Mouse (Mus musculus) kidney, embryonic 15.5 days (tissue): ENCODE data around the gene Nfatc2ip. TPM values are rescaled to one million over a fixed set of nuclear protein-coding genes. Genes with fewer than 3 reads are reported as not detected.

Experiments used
- ATAC-seq: fragments of 200-750 bp; cut with Nextera tagmentation; replicated peaks from 2 replicates; pipeline ENCODE4 v1.8.0; 2017; ENCODE audit warnings: moderate TSS enrichment; ENCODE audit not compliant: low FRiP score
- H3K27ac ChIP-seq: fragments of 300-500 bp; sonication (generic); 2 replicates; pipeline ENCODE4 v1.5.1; 2015; ENCODE audit warnings: mild to moderate bottlenecking, inconsistent platforms
- H3K27me3 ChIP-seq: fragments of 300-500 bp; sonication (generic); 2 replicates; pipeline ENCODE4 v1.6.1; 2015; ENCODE audit warnings: inconsistent platforms
- H3K36me3 ChIP-seq: fragments of 300-500 bp; sonication (generic); 2 replicates; pipeline ENCODE4 v1.6.1; 2015; ENCODE audit warnings: inconsistent platforms
- H3K4me1 ChIP-seq: fragments of 300-500 bp; sonication (generic); 2 replicates; pipeline ENCODE4 v1.6.1; 2015; ENCODE audit warnings: inconsistent platforms
- H3K4me2 ChIP-seq: fragments of 300-500 bp; sonication (generic); 2 replicates; pipeline ENCODE4 v1.6.1; 2015; ENCODE audit warnings: moderate library complexity, mild to moderate bottlenecking, inconsistent platforms
- H3K4me3 ChIP-seq: fragments of 300-500 bp; sonication (generic); replicated peaks from 2 replicates; pipeline ENCODE4 v1.5.1; 2015; ENCODE audit warnings: mild to moderate bottlenecking, inconsistent platforms
- H3K9ac ChIP-seq: fragments of 300-500 bp; sonication (generic); 2 replicates; pipeline ENCODE4 v1.6.1; 2015; ENCODE audit warnings: mild to moderate bottlenecking, inconsistent platforms
- H3K9me3 ChIP-seq: fragments of 300-500 bp; sonication (generic); replicated peaks from 2 replicates; pipeline ENCODE4 v1.6.1; 2016; ENCODE audit warnings: inconsistent platforms
- WGBS: fragments of 180-500 bp; shearing (Covaris S2); methylation state at CpG from one replicate; pipeline ENCODE4 v1.1.7; 2015; ENCODE audit warnings: mixed read lengths; 5-methylcytosine and 5-hydroxymethylcytosine counted together
- polyA plus RNA-seq: library from polyadenylated mRNA; unstranded; fragments of >200 nt; fragmentation: Nextera tagmentation; extraction: Ambion mirVana; gene quantifications from 2 replicates; pipeline ENCODE4 v1.2.1, GENCODE M21; 2015

The Nfatc2ip gene
- polyA plus RNA-seq, 1 experiment from 2014 or later = 2.9 TPM

DNA sequence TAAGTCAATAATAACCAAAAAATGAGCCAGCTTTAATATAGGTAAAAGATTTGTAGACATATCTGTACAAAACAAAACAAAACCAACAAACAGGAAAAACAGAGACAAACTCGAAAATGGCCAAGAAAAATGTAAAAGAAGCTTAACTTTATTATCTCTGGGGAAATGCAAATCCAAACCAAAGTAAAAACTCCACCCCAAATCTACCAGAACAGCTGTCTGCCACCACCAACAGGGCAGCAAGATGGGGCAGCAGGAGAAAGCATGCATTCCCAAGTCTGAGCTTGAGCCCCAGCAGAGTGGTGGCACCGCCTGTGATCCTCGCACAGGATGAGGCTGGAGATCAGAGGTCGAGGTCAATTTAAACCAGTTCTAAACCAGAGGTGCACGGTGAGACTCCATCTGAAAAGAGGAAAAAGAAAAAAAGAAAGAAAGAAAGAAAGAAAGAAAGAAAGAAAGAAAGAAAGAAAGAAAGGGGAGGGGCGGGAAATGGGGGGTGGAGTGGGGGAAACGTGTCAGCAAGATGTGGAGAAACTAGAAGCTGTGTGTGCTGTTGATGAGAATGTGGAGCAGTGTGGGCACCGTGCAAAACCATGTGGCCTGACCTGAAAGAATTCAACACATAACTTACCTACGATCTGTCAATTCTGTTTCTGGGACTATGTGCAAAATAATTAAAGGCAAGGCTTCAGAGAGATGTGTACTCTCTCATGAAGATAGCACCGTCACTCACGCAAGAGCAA, 43.1 kb downstream of the Nfatc2ip start:
- no peak for ATAC-seq

DNA sequence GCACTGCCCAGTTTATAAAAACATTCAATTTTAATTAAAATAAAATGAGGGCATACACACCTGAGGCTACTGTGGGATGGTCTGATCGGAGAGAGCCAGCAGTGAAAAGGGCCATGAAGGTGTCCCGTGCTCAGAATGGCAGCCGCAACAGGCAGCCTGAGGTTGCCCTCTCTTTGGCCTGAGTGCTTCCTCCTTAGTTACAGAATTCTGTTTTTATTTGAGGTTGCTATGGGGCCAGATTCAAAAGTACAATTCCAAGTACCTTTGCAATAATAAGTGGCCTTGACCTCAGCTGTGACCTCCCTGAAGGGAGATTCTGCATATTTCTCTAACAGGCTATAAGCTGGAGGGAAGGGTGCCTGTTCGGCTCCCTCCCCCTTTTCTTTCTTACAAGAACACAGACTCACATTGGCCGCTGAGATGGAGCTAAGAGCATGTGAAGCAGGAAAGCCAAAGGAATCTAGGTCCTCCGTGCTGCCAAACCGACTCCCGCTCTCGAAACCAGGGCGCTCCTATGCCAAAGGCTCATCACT, 45.1 kb downstream of the Nfatc2ip start:
- Histone ChIP-seq H3K4me2 (no peak overlapping the region), H3K36me3 (no peaks in the 10 kb centered on the region), H3K9me3 (no peaks in the 10 kb centered on the region), H3K9ac (no peak overlapping the region), H3K4me3 (no peak overlapping the region), H3K27me3 (peaks cover 7% of the 10 kb centered on the region; the same call in 1 of the 2 replicates), H3K27ac (no peak overlapping the region), H3K4me1 (peaks cover 8% of the 10 kb centered on the region; the same call in 1 of the 2 replicates)
- WGBS = 54% methylated on average over 10 of the region's 10 CpGs
- ATAC-seq = no peak

More for the DNA sequence above, 43.1 kb downstream of the Nfatc2ip start:
- Histone ChIP-seq H3K36me3 (no peaks in the 10 kb centered on the region), H3K9me3 (no peaks in the 10 kb centered on the region), H3K4me3 (no peak overlapping the region), H3K4me1 (peaks cover 8% of the 10 kb centered on the region; the same call in 1 of the 2 replicates), H3K9ac (no peak overlapping the region), H3K4me2 (no peak overlapping the region), H3K27me3 (peaks cover 7% of the 10 kb centered on the region; the same call in 1 of the 2 replicates), H3K27ac (no peak overlapping the region)
- 72% methylated on average over 11 of the region's 11 CpGs for WGBS

DNA sequence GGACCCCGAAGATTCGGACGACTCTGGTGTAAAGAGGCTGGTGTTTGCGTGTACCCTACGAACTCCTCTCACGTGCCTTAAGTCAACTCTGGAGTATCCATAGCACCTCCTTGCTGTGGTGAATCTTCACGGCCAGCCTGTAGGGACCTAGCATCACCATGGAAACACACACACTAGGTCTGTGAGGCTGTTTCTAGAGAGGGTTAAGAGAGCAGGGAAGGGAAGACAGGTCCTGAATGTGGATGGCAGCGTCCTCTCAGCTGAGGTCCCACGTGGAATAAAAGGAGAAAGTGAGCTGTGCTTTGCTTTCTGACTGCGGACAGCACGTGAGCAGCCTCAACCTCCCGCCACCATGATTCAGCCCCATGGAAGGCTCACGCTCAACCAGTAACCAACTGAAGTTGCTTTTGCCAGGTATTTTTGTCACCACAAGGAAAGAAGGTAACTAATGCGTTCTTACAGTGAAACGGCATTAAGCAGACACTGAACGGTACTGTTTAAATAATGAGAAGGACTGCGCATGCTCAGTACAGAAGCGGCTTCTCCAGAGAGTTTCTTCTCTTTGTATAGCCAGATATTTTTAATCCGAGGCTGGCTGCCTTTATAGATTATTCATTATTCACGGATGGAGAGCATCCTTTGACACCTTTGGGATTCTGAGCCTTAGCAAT, 45.7 kb downstream of the Nfatc2ip start:
- Histone ChIP-seq H3K4me3 (no peak overlapping the region), H3K4me1 (peaks cover 8% of the 10 kb centered on the region; the same call in 1 of the 2 replicates), H3K36me3 (no peaks in the 10 kb centered on the region), H3K9me3 (no peaks in the 10 kb centered on the region), H3K4me2 (peak overlapping the region; percentile 10; the same call in 1 of the 2 replicates), H3K27ac (no peak overlapping the region), H3K27me3 (peaks cover 7% of the 10 kb centered on the region; the same call in 1 of the 2 replicates), H3K9ac (no peak overlapping the region)
- 70% methylated on average over 20 of the region's 20 CpGs for WGBS
- no peak for ATAC-seq

DNA sequence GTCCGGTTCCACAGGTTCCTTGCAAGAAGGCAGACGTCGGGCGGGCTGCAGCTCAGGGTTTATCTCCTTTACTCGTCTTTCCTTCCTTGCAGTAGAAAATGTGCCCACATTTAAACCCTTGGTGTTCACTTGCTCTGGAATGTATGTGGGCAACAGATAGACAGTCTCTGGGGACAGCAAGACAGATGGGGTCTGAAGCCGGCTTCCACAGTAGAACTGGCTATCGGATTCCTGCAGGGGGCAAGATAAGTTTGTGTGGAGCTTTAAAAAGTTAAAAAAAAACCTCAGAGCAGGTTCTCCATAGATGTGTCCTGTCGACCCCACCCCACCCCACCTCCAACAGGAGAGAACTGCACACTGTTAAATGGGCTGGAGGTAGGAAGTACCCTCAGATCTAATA, 48.2 kb downstream of the Nfatc2ip start:
- H3K4me2 ChIP-seq = no peak overlapping the region
- 0 out of 2 replicates have a peak, but pooled peaks cover 5% of the 10 kb centered on the region for H3K4me1 ChIP-seq
- no peak overlapping the region for H3K27ac ChIP-seq
- H3K36me3 ChIP-seq = no peaks in the 10 kb centered on the region
- H3K27me3 ChIP-seq = peaks cover 7% of the 10 kb centered on the region; the same call in 1 of the 2 replicates
- no peak overlapping the region for H3K9ac ChIP-seq
- no peaks in the 10 kb centered on the region for H3K9me3 ChIP-seq
- H3K4me3 ChIP-seq = no peak overlapping the region
- WGBS = 71% methylated on average over 8 of the region's 8 CpGs
- ATAC-seq = no peak

DNA sequence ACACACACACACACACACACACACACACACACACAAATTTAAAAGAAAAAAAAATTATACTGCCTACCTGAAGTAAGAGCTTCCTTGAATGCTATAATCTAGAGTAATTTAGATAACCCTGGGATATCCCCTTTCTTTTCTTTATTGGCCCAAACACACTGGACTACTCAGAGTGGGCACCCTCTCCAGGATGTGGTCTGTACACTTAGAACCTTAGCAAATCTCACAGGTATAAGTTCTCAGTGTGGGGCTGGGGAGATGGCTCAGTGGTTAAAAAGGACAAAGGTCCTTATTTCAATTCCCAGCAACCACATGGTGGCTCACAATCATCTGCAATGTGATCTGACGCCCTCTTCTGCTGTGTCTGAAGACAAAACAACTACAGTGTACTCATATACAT, 49.4 kb downstream of the Nfatc2ip start:
- WGBS = 48% methylated on average over 1 of the region's 1 CpGs
- ATAC-seq = no peak

DNA sequence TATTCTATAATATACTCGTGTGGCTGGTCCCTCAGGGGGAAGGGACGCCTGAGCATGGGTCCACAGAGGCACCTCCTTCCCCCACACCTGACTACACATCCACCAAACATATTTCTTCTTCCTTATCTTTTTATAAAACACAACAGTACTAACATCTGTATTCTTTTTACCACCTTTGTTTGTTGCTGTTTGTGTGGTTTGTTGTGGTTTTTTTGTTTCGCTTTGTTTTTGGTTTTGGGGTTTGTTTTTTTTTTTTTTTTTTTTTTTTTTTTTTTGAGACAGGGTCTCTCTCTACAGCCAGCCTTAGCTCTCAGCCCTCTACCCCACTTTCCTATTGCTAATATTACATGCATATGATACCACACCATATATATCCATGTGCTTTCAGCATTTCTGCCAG, 50.6 kb downstream of the Nfatc2ip start:
- Histone ChIP-seq H3K4me2 (no peak overlapping the region), H3K27ac (no peak overlapping the region), H3K9ac (no peak overlapping the region), H3K9me3 (no peaks in the 10 kb centered on the region), H3K36me3 (no peaks in the 10 kb centered on the region), H3K27me3 (peaks cover 3% of the 10 kb centered on the region; the same call in 1 of the 2 replicates), H3K4me1 (peaks cover 7% of the 10 kb centered on the region; the same call in 1 of the 2 replicates), H3K4me3 (no peak overlapping the region)
- ATAC-seq = no peak
- WGBS = 64% methylated on average over 3 of the region's 3 CpGs

More for the DNA sequence above, 49.4 kb downstream of the Nfatc2ip start:
- Histone ChIP-seq H3K36me3 (no peaks in the 10 kb centered on the region), H3K27ac (no peak overlapping the region), H3K4me1 (0 out of 2 replicates have a peak, but pooled peaks cover 5% of the 10 kb centered on the region), H3K4me2 (no peak overlapping the region), H3K9me3 (no peaks in the 10 kb centered on the region), H3K4me3 (no peak overlapping the region), H3K27me3 (peaks cover 7% of the 10 kb centered on the region; the same call in 1 of the 2 replicates), H3K9ac (no peak overlapping the region)

DNA sequence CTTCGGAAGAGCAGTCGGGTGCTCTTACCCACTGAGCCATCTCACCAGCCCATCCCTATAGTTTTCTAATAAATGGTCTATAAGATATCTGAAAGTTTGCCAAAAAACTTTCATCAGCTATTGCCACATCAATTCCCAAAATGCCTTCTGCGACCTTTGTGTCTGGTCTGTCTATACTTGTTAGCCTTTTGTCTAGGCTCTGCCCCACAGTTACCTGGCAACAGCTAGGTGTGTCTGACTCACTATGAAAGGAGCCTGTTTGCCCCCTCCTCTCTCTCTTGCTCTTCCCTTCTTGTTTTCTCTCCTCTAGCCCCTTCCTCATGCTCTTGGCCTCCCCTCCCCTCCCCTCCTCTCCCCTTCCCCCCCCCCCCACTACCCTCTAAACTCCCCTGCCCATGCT, 51.0 kb downstream of the Nfatc2ip start:
- ATAC-seq = no peak
- WGBS = 70% methylated on average over 3 of the region's 3 CpGs
- H3K4me2 ChIP-seq = no peak overlapping the region
- H3K27ac ChIP-seq = no peak overlapping the region
- peaks cover 11% of the 10 kb centered on the region for H3K4me1 ChIP-seq
- H3K4me3 ChIP-seq = no peak overlapping the region
- H3K36me3 ChIP-seq = no peaks in the 10 kb centered on the region
- no peaks in the 10 kb centered on the region; the same call in 1 of the 2 replicates for H3K27me3 ChIP-seq
- H3K9ac ChIP-seq = no peak overlapping the region
- no peaks in the 10 kb centered on the region for H3K9me3 ChIP-seq

DNA sequence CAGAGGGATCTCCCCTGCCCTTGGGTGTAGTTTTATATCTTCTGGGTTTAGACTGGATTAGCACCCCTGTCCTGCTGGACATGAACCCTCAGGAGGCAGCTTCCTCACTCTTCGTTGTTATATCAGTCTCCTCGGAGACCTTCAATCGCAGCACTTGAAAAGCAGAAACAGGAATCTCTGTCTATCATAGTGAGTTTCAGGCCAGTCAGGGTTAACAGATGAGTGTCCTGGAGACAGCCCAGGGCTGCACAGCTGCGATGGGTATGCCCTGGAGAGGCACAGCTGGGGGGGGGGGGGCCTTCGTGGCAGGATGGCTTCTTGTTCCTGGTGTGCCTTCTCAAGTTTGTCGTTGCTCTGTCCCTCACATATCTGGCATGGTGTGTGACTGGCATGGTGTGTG, 55.6 kb downstream of the Nfatc2ip start:
- WGBS = 47% methylated on average over 6 of the region's 6 CpGs
- no peak for ATAC-seq

DNA sequence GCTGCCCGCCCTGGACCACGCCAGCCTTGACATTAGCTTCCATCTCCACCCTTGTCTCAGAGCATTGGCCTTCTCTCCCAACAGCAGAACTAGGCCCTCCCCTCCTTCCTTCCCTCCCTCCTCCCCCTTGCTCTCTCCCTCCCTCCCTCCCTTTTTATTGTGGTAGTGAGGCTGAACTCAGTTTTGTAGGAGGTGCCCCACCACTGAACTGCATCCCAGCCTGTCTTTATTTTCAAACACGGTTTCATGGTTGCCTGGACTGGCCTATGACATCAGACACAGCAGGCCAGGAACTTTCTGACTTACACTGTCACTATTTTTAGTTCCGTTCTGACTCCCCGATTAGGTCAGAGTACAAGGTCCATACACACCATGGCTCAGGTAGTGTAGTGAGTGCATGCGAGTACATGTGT, 56.3 kb downstream of the Nfatc2ip start:
- Histone ChIP-seq H3K9ac (no peak overlapping the region), H3K27ac (0 out of 2 replicates have a peak overlapping the region, but pooled peaks have one; percentile 48), H3K9me3 (no peaks in the 10 kb centered on the region), H3K27me3 (no peaks in the 10 kb centered on the region), H3K36me3 (no peaks in the 10 kb centered on the region), H3K4me2 (no peak overlapping the region), H3K4me3 (no peak overlapping the region), H3K4me1 (peaks cover 24% of the 10 kb centered on the region)
- WGBS = 61% methylated on average over 6 of the region's 6 CpGs
- peak; percentile 52; the same call in 1 of the 2 replicates for ATAC-seq

More for the DNA sequence above, 55.6 kb downstream of the Nfatc2ip start:
- H3K4me2 ChIP-seq = no peak overlapping the region
- no peaks in the 10 kb centered on the region for H3K9me3 ChIP-seq
- peaks cover 24% of the 10 kb centered on the region for H3K4me1 ChIP-seq
- H3K36me3 ChIP-seq = no peaks in the 10 kb centered on the region
- H3K27me3 ChIP-seq = no peaks in the 10 kb centered on the region
- H3K9ac ChIP-seq = no peak overlapping the region
- no peak overlapping the region for H3K4me3 ChIP-seq
- H3K27ac ChIP-seq = 0 out of 2 replicates have a peak overlapping the region, but pooled peaks have one; percentile 48

- ATAC-seq = no peak
- H3K4me2 ChIP-seq = no peak overlapping the region
- no peaks in the 10 kb centered on the region for H3K27me3 ChIP-seq
- 69% methylated on average over 8 of the region's 8 CpGs for WGBS
- H3K9ac ChIP-seq = no peak overlapping the region
- peaks cover 19% of the 10 kb centered on the region for H3K4me1 ChIP-seq
- H3K27ac ChIP-seq = no peak overlapping the region
- H3K4me3 ChIP-seq = no peak overlapping the region
- no peaks in the 10 kb centered on the region for H3K36me3 ChIP-seq
- no peaks in the 10 kb centered on the region for H3K9me3 ChIP-seq
Observed at GRCm38 (mm10) chr7:126339521-126339971, 57.0 kb downstream of the Nfatc2ip start.

GRCm38 (mm10) chr7:126338906-126339305, 57.6 kb downstream of the Nfatc2ip start:
- no peak for ATAC-seq
- H3K36me3 ChIP-seq = no peaks in the 10 kb centered on the region
- no peaks in the 10 kb centered on the region for H3K27me3 ChIP-seq
- H3K9me3 ChIP-seq = no peaks in the 10 kb centered on the region
- WGBS = 71% methylated on average over 8 of the region's 8 CpGs
- H3K4me3 ChIP-seq = no peak overlapping the region
- no peak overlapping the region for H3K27ac ChIP-seq
- peaks cover 19% of the 10 kb centered on the region for H3K4me1 ChIP-seq
- H3K9ac ChIP-seq = no peak overlapping the region
- H3K4me2 ChIP-seq = no peak overlapping the region

DNA sequence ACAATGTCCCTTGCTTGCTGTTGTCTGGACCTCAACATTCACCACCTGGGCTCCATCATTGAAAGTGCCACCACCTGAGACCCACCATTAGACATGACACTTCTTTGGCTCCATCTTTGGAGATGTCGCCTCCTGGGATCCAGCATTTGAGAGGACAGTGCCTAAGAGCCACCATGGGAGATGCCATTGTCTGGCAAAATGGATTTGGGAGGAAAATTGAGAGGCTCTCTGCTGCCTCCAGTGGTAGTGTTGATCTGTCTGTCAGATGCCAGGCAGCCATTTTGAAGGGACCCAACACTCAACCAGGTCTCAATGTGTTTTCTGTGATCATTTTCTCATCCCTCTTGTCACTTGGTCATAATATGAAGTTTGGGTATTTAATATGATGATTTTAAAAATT, 61.0 kb downstream of the Nfatc2ip start:
- Histone ChIP-seq H3K36me3 (no peaks in the 10 kb centered on the region), H3K4me1 (peaks cover 13% of the 10 kb centered on the region), H3K27ac (no peak overlapping the region), H3K4me3 (no peak overlapping the region), H3K9ac (no peak overlapping the region), H3K4me2 (no peak overlapping the region), H3K27me3 (no peaks in the 10 kb centered on the region), H3K9me3 (no peaks in the 10 kb centered on the region)
- ATAC-seq = no peak
- WGBS = 84% methylated on average over 1 of the region's 1 CpGs
